In the genomic region with DNA sequence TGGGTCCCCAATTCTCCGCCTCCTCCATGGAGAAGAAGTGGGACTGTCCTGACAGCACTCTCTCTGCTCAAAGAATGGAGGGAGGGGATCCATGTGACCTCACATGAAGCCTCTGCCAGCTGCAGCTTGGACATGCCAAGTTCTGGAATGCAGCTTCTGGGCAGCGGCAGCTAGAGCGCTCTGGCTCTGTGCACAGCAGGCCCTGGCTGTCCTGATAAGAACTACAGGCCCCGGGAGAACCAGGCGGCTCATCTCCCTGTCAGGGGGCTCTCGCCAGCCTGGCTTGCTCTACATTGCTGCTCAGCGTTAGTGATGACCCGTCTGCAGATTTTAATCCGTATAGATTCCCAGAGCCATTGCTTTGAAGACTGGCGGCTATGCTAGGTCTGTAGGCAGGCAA, we compare ENCODE assay signal across 13 mouse cellular contexts. TPM values are rescaled to one million over a fixed set of nuclear protein-coding genes. Genes with fewer than 3 reads are reported as not detected.
A peak's percentile ranks its signal among the peaks of the same experiment; 100 is the strongest.
DNase-seq lines count a peak whose midpoint lies in the region; ATAC-seq and TF ChIP-seq lines count a peak whose summit lies in the region.
"Had no signal": no experiment of that assay in that cellular context is flagged by ENCODE, and none has a peak within 500 bp of the region (broad histone marks: within the 10 kb centered on the region; RNA-seq: fewer than 3 reads in every experiment).

No protein-coding gene starts in this region.

- H3K4me1 ChIP-seq in neural tube, embryonic 12.5 days: 0 out of 2 replicates have a peak, but pooled peaks cover 3% of the 10 kb centered on the region
- H3K4me1 ChIP-seq in hindbrain, embryonic 12.5 days: peaks cover 13% of the 10 kb centered on the region
- H3K4me1 ChIP-seq in stomach, postnatal 0 days (replicated peaks; ENCODE audit: control insufficient read depth, insufficient read depth): no peaks in the 10 kb centered on the region
- H3K4me1 ChIP-seq: embryonic facial prominence, embryonic 12.5 days had no signal

- no peaks in the 10 kb centered on the region for H3K36me3 ChIP-seq in neural tube, embryonic 12.5 days
- no peaks in the 10 kb centered on the region for H3K36me3 ChIP-seq in hindbrain, embryonic 12.5 days
- no peaks in the 10 kb centered on the region for H3K36me3 ChIP-seq in stomach, postnatal 0 days (ENCODE audit: control insufficient read depth, insufficient read depth, low read length)
- H3K36me3 ChIP-seq: embryonic facial prominence, embryonic 12.5 days had no signal

- no peak overlapping the region for H3K4me3 ChIP-seq in neural tube, embryonic 12.5 days
- no peak overlapping the region for H3K4me3 ChIP-seq in hindbrain, embryonic 12.5 days
- H3K4me3 ChIP-seq in stomach, postnatal 0 days (ENCODE audit: low read depth, low read length): no peak overlapping the region
- H3K4me3 ChIP-seq: embryonic facial prominence, embryonic 12.5 days had no signal

- peaks cover 93% of the 10 kb centered on the region for H3K27me3 ChIP-seq in neural tube, embryonic 12.5 days (replicated peaks)
- peaks cover 97% of the 10 kb centered on the region for H3K27me3 ChIP-seq in hindbrain, embryonic 12.5 days
- 0 out of 2 replicates have a peak, but pooled peaks cover 2% of the 10 kb centered on the region for H3K27me3 ChIP-seq in stomach, postnatal 0 days (ENCODE audit: control insufficient read depth, insufficient read depth, low read length)

- peaks cover 11% of the 10 kb centered on the region for H3K9me3 ChIP-seq in neural tube, embryonic 12.5 days
- H3K9me3 ChIP-seq in hindbrain, embryonic 12.5 days (replicated peaks): peaks cover 11% of the 10 kb centered on the region
- H3K9me3 ChIP-seq in stomach, postnatal 0 days (ENCODE audit: control insufficient read depth, low read length): no peaks in the 10 kb centered on the region

- 29% methylated on average over 10 of the region's 10 CpGs for whole genome bisulfite sequencing in neural tube, embryonic 12.5 days
- WGBS in hindbrain, embryonic 12.5 days: 19% methylated on average over 10 of the region's 10 CpGs
- WGBS in stomach, postnatal 0 days: 28% methylated on average over 10 of the region's 10 CpGs

- H3K9ac ChIP-seq in neural tube, embryonic 12.5 days: no peak overlapping the region
- H3K9ac ChIP-seq in hindbrain, embryonic 12.5 days: no peak overlapping the region
- no peak overlapping the region for H3K9ac ChIP-seq in stomach, postnatal 0 days (ENCODE audit: low read length)
- H3K9ac ChIP-seq: embryonic facial prominence, embryonic 12.5 days had no signal

- no peak for ATAC-seq in neural tube, embryonic 12.5 days (ENCODE audit: low FRiP score, low read depth)
- peak; percentile 15 for ATAC-seq in hindbrain, embryonic 12.5 days (ENCODE audit: low FRiP score)
- ATAC-seq in stomach, postnatal 0 days (ENCODE audit: low FRiP score, low TSS enrichment): no peak
- no peak for ATAC-seq in CD4-positive, CD25-positive, alpha-beta regulatory T cell, adult 4 months
- ATAC-seq: activated CD4-positive, CD25-positive, alpha-beta regulatory T cell, adult 4 months had no signal

- TF ChIP-seq EP300 in stomach, postnatal 0 days (optimal IDR thresholded peaks at IDR 0.05): no peak

- peak overlapping the region; percentile 30; the same call in 1 of the 2 replicates for H3K4me2 ChIP-seq in neural tube, embryonic 12.5 days (replicated peaks)
- peak overlapping the region; percentile 30; the same call in 1 of the 2 replicates for H3K4me2 ChIP-seq in hindbrain, embryonic 12.5 days (replicated peaks)
- no peak overlapping the region for H3K4me2 ChIP-seq in stomach, postnatal 0 days (replicated peaks; ENCODE audit: low read depth)
- H3K4me2 ChIP-seq: embryonic facial prominence, embryonic 12.5 days had no signal

- peak; percentile 19 for DNase-seq in embryo, embryonic 10.5 days (ENCODE audit: low spot score)
- DNase-seq in embryo, embryonic 9.5 days (ENCODE audit: extremely low spot score): no peak
- no peak for DNase-seq in neural tube, embryonic 10.5 days (ENCODE audit: extremely low spot score, low spot score)
- DNase-seq in stomach, postnatal 0 days (ENCODE audit: low spot score): no peak
- DNase-seq in thymus, postnatal 10 days (ENCODE audit: low spot score in 2 of 2): no peak
- DNase-seq: kidney, adult 2 months had no signal

- 0 out of 2 replicates have a peak, but pooled peaks have one; percentile 9 for TF ChIP-seq CTCF in stomach, postnatal 0 days (IDR thresholded peaks at IDR 0.05; ENCODE audit: low read depth)

- no peak overlapping the region for H3K27ac ChIP-seq in neural tube, embryonic 12.5 days
- no peak overlapping the region for H3K27ac ChIP-seq in hindbrain, embryonic 12.5 days
- H3K27ac ChIP-seq in stomach, postnatal 0 days (replicated peaks): no peak overlapping the region
- H3K27ac ChIP-seq: embryonic facial prominence, embryonic 12.5 days; macrophage had no signal

RNA-seq across cellular contexts. Expression of a gene that starts 44.6 kb away (rescaled TPM):
- 0.27 TPM in 1 of 2 replicates, not detected in the other for polyA plus RNA-seq in neural tube, embryonic 12.5 days (2016; fragmentation: Nextera tagmentation; extraction: Ambion mirVana)
- 0.16 and 1.1 TPM in 2 replicates for polyA plus RNA-seq in hindbrain, embryonic 12.5 days (2016; fragmentation: Nextera tagmentation; extraction: Ambion mirVana)
- 0.04 and 0.10 TPM in 2 replicates for polyA plus RNA-seq in stomach, postnatal 0 days (2015; fragmentation: Nextera tagmentation; extraction: Ambion mirVana)
- polyA plus RNA-seq in CD4-positive, CD25-positive, alpha-beta regulatory T cell, adult 4 months (2017; shearing (Covaris generic)): 1 to 10 TPM; 1.5 to 2.0 TPM
- polyA plus RNA-seq: spleen, adult 2 months had no signal
